Mouse (Mus musculus) midbrain, embryonic 14.5 days (tissue): Measurements from ENCODE around the gene Psme3. TPM values are rescaled to one million over a fixed set of nuclear protein-coding genes. Genes with fewer than 3 reads are reported as not detected.
A peak's percentile ranks its signal among the peaks of the same experiment; 100 is the strongest.

Experiments
- ATAC-seq: fragments of 200-750 bp; cut with Nextera tagmentation; 2 replicates; pipeline ENCODE4 v1.8.0; 2017; ENCODE audit warnings: moderate number of reproducible peaks, moderate library complexity; ENCODE audit not compliant: low FRiP score, low TSS enrichment
- DNase-seq: peaks from one replicate; pipeline ENCODE4 v3.0.0-alpha.2; 2015
- H3K27ac ChIP-seq: fragments of 300-500 bp; sonication (generic); replicated peaks from 2 replicates; pipeline ENCODE4 v1.5.1; 2014; ENCODE audit warnings: mild to moderate bottlenecking, low read depth, low read length, moderate library complexity
- H3K27me3 ChIP-seq: fragments of 300-500 bp; sonication (generic); 2 replicates; pipeline ENCODE4 v1.6.1; 2014; ENCODE audit warnings: low read length, control low read depth, mixed read lengths; ENCODE audit not compliant: control insufficient read depth, insufficient read depth
- H3K36me3 ChIP-seq: fragments of 300-500 bp; sonication (generic); 2 replicates; pipeline ENCODE4 v1.6.1; 2014; ENCODE audit warnings: low read length, control low read depth; ENCODE audit not compliant: control insufficient read depth, insufficient read depth
- H3K4me1 ChIP-seq: fragments of 300-500 bp; sonication (generic); 2 replicates; pipeline ENCODE4 v1.6.1; 2014; ENCODE audit warnings: mild to moderate bottlenecking, antibody characterized with exemption, low read length, control low read depth; ENCODE audit not compliant: control insufficient read depth, insufficient read depth
- H3K4me2 ChIP-seq: fragments of 300-500 bp; sonication (generic); 2 replicates; pipeline ENCODE4 v1.6.1; 2014; ENCODE audit warnings: mild to moderate bottlenecking, low read length, moderate library complexity
- H3K4me3 ChIP-seq: fragments of 300-500 bp; sonication (generic); replicated peaks from 2 replicates; pipeline ENCODE4 v1.5.1; 2014; ENCODE audit warnings: low read depth, low read length
- H3K9ac ChIP-seq: fragments of 300-500 bp; sonication (generic); replicated peaks from 2 replicates; pipeline ENCODE4 v1.6.1; 2014; ENCODE audit warnings: mild to moderate bottlenecking, low read length, moderate library complexity
- H3K9me3 ChIP-seq: fragments of 300-500 bp; sonication (generic); 2 replicates; pipeline ENCODE4 v1.6.1; 2016; ENCODE audit warnings: low read length, control low read depth, mixed read lengths; ENCODE audit not compliant: control insufficient read depth
- WGBS: fragments of 180-500 bp; shearing (Covaris S2); extraction: QIAGEN DNeasy Blood & Tissue Kit; methylation state at CpG from one replicate; pipeline ENCODE4 v1.1.7; 2014; 5-methylcytosine and 5-hydroxymethylcytosine counted together
- polyA plus RNA-seq: library from polyadenylated mRNA; unstranded; fragments of >200 nt; fragmentation: Nextera tagmentation; extraction: Ambion mirVana; gene quantifications from 2 replicates; pipeline ENCODE4 v1.2.1, GENCODE M21; 2014

The Psme3 gene
- polyA plus RNA-seq, 1 experiment from 2014 or later: 103 TPM

DNA sequence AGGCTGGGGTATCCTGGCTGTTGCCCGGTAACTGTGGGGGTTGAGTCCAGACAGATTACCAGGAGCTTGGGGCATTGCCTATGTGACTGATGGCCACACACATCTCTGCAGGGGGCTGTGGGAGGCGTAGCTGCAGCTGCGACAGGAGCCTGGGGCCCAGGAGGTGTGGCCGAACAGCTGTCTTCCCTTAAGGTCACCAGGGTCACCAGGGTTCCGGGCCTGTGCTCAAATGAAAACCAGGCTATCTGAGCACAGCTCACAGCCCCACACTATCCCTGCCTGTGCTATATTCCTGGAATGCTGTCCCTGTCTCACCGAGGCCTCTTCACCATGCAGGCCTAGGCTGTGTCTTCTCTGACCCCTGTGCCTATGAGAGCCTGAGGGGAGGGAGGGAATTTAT is 18.5 kb downstream of the Psme3 start:
- Histone ChIP-seq H3K9ac (no peak overlapping the region), H3K9me3 (no peaks in the 10 kb centered on the region), H3K36me3 (no peaks in the 10 kb centered on the region), H3K4me2 (no peak overlapping the region), H3K27ac (no peak overlapping the region), H3K4me3 (no peak overlapping the region), H3K27me3 (no peaks in the 10 kb centered on the region), H3K4me1 (peaks cover 13% of the 10 kb centered on the region; the same call in 1 of the 2 replicates)
- DNase-seq (no peak), ATAC-seq (no peak)
- WGBS: 4% methylated on average over 6 of the region's 6 CpGs

DNA sequence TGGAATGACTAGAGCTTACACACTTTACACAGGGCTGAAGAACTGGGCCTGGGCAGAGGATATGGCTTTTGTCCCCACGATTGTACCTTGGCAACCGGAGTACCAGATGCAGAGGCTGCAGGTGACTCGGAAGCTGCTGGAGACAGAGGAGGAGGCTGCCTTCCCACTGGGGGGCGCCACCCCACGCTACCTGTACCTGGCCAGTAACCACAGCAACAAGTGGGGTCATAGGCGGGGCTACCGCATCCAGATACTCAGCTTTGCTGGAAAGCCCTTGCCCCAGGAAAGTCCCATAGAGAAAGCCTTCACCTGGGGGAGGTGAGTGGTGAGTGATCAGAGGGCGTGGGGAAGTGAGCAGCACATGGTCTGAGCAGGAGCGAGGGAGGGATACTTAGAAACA is 19.7 kb downstream of the Psme3 start:
- H3K4me1 ChIP-seq: peaks cover 13% of the 10 kb centered on the region; the same call in 1 of the 2 replicates
- WGBS: 84% methylated on average over 9 of the region's 9 CpGs

DNA sequence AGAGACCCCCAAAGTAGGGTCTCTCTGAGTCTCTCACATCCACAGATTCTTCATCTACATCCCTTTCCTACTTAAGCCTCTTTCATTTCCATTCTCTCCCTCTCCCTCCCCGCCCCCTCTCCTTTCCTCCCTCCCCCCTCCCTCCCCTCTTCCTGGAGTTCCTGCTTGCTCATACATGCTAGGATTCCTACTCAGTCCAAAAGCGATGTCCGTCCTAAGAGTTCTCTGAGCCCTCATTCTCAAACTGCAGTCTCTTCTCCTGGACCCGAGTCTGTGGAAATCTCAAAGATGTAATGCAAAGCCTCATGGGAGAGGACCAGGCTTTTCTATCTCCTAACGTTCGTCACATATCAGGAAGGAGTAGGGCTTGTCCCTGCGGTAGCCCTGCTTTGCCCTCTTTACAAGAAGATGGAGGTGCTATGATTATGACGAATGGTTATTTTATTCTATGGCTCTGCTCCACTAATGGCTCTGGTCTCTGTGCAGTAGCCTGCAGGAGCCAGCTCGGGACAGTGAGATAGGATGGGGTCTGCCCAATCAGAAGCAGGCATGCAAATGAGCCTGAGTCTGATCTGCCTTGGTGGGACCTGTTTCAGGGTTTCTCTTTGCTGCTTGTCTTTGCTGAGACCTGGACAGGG is 22.2 kb downstream of the Psme3 start:
- Histone ChIP-seq H3K4me2 (peak overlapping the region; percentile 57), H3K4me3 (peak overlapping the region; percentile 29), H3K4me1 (peaks cover 13% of the 10 kb centered on the region; the same call in 1 of the 2 replicates), H3K9ac (peak overlapping the region; percentile 27; the same call in 1 of the 2 replicates), H3K27ac (peak overlapping the region; percentile 67), H3K9me3 (no peaks in the 10 kb centered on the region), H3K27me3 (no peaks in the 10 kb centered on the region), H3K36me3 (no peaks in the 10 kb centered on the region)
- ATAC-seq (peak; percentile 74; the same call in 1 of the 2 replicates), DNase-seq (peak; percentile 78)
- WGBS: 1% methylated on average over 9 of the region's 9 CpGs

More for the DNA sequence above, 19.7 kb downstream of the Psme3 start:
- Histone ChIP-seq H3K9ac (no peak overlapping the region), H3K36me3 (no peaks in the 10 kb centered on the region), H3K27me3 (no peaks in the 10 kb centered on the region), H3K4me2 (no peak overlapping the region), H3K4me3 (no peak overlapping the region), H3K27ac (no peak overlapping the region), H3K9me3 (no peaks in the 10 kb centered on the region)
- ATAC-seq (no peak), DNase-seq (no peak)

DNA sequence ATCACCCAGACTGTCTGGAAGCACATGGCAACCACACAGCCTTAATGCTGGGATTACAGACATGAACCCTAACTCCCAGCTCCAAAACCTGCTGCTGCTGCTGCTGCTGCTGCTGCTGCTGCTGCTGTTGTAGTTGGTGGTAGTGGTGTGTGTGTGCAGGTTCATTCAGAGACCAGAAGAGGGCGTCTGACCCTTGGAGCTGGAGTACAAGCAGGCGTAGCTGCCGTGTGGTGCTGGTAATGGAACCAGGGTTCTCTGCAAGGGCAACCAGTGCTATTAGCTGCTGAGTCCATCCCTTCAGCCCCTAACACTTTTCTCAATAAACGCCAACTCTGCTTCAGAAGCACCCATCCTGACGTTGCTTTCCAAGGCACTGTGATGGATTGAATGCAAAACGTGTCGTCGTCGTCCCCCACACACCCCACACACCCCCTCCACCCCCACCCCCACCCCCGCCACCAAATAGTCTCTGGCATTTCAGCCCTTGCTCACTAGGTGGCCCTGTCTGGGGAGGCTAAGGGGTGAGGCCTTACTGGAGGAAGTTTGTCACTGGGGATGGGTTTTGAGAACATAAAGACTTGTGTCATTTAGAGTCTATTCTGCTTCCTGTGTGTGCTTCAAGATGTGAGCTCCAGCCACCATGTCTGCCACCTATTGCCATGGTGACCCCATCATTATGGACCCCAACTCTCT is 31.2 kb downstream of the Psme3 start:
- H3K9me3 ChIP-seq: no peaks in the 10 kb centered on the region
- no peak overlapping the region for H3K4me3 ChIP-seq
- H3K4me2 ChIP-seq: no peak overlapping the region
- H3K36me3 ChIP-seq: no peaks in the 10 kb centered on the region
- ATAC-seq: no peak
- H3K27ac ChIP-seq: no peak overlapping the region
- DNase-seq: no peak
- no peaks in the 10 kb centered on the region for H3K4me1 ChIP-seq
- WGBS: 75% methylated on average over 10 of the region's 10 CpGs
- H3K27me3 ChIP-seq: no peaks in the 10 kb centered on the region
- no peak overlapping the region for H3K9ac ChIP-seq

DNA sequence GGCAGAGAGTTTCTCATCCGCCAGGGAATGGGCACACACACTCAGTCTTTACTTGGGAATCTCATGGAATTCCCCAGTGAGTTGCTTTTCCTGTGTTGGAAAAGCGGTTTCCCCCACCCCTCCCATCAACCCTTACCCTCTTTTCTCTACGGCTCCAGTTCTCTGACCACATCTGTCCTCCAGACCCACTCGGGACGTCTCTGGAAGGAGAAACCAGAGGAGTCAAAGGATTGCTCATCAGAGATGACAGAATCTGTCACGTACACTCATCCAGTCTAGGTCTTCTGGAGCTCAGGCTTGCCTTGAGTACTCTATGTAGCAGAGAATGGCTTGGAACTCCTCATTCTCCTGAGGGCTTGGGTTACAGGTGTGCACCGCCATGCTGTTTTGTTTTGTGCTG is 32.8 kb downstream of the Psme3 start:
- no peaks in the 10 kb centered on the region for H3K9me3 ChIP-seq
- H3K4me1 ChIP-seq: no peaks in the 10 kb centered on the region
- ATAC-seq (no peak), DNase-seq (no peak)
- H3K27ac ChIP-seq: no peak overlapping the region
- H3K9ac ChIP-seq: no peak overlapping the region
- H3K36me3 ChIP-seq: no peaks in the 10 kb centered on the region
- no peaks in the 10 kb centered on the region for H3K27me3 ChIP-seq
- WGBS: 84% methylated on average over 7 of the region's 7 CpGs
- H3K4me2 ChIP-seq: no peak overlapping the region
- no peak overlapping the region for H3K4me3 ChIP-seq

DNA sequence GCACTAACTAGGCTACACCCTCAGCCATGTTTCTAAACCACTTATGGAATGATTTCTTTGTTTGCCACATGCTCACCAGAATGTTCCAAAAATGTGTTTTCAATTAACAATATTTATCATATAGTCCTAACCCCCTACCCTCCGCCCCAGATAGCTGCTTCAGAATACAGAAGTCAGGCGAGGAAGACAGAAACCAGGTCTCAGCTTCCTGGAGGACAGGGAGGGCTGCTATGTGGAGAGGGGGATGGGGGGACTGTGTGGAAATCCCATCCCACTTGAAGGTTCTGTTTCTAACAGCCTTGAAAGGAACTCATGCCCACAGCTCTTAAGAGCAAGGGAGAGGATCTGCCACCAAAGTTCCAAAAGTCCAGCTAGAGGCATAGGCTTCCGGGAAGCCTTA is 33.2 kb downstream of the Psme3 start:
- H3K4me3 ChIP-seq: no peak overlapping the region
- no peak overlapping the region for H3K4me2 ChIP-seq
- H3K36me3 ChIP-seq: no peaks in the 10 kb centered on the region
- no peak for DNase-seq
- no peak for ATAC-seq
- H3K4me1 ChIP-seq: no peaks in the 10 kb centered on the region
- WGBS: 90% methylated on average over 3 of the region's 3 CpGs
- H3K27ac ChIP-seq: no peak overlapping the region
- no peaks in the 10 kb centered on the region for H3K9me3 ChIP-seq
- H3K9ac ChIP-seq: no peak overlapping the region
- no peaks in the 10 kb centered on the region for H3K27me3 ChIP-seq

DNA sequence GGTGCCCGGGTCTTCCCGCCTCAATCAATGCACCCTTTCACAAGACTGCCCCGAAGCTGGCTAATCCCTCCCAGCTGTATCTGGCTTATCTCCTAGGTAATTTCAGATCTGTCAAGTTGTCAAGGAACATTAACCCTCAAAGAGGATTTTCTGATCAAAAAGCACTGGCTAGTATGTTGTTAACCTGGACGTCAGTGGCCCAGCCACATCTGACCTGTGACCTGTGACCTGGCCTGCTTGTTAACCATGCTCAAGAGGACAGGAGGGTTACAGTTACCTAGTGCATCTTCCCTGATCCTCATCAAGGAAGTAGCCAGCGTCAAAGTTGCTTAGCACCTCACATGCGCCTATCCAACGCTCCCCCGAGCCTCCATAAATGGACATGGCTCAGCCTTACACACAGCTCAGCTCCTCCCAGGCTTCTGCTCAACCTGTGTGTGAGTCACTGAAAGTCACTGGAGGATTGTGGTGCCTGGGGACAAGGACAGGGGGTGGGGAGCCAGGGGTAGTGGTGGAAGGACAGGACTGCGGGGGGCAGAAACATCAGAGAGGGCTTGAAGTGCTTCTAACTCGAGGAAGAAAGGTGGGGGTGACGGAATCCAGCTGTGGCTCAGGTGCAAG is 35.2 kb downstream of the Psme3 start:
- DNase-seq (no peak), ATAC-seq (no peak)

DNA sequence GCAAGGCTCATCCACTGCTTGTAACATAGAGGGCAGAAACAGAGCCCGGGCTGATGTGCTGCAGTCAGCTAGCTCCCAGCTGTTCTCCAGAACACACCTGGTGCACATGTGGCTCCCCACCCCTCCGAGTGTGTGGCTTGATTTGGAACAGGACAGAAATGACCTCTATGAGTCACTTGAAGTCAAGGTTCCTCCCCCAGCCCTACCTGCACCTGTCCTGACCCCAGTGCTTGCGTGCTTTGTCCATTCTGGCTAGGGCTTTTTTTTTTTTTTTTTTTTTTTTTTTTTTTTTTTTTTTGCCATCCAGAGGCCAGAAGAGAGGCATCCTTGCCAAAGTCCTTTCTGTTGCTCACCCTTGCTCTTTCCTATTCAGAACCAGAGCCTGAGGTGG is 35.7 kb downstream of the Psme3 start:
- Histone ChIP-seq H3K36me3 (no peaks in the 10 kb centered on the region), H3K4me1 (no peaks in the 10 kb centered on the region), H3K4me2 (no peak overlapping the region), H3K9ac (no peak overlapping the region), H3K4me3 (no peak overlapping the region), H3K27ac (no peak overlapping the region), H3K9me3 (no peaks in the 10 kb centered on the region), H3K27me3 (no peaks in the 10 kb centered on the region)
- ATAC-seq (no peak), DNase-seq (no peak)
- 83% methylated on average over 3 of the region's 3 CpGs for WGBS

More for the DNA sequence above, 35.2 kb downstream of the Psme3 start:
- H3K36me3 ChIP-seq: no peaks in the 10 kb centered on the region
- H3K27ac ChIP-seq: no peak overlapping the region
- WGBS: 49% methylated on average over 11 of the region's 11 CpGs
- no peaks in the 10 kb centered on the region for H3K9me3 ChIP-seq
- H3K4me1 ChIP-seq: no peaks in the 10 kb centered on the region
- no peak overlapping the region for H3K9ac ChIP-seq
- H3K27me3 ChIP-seq: no peaks in the 10 kb centered on the region
- no peak overlapping the region for H3K4me2 ChIP-seq
- no peak overlapping the region for H3K4me3 ChIP-seq
